ENCODE assay signal across 1 mouse cellular context in the genomic region with DNA sequence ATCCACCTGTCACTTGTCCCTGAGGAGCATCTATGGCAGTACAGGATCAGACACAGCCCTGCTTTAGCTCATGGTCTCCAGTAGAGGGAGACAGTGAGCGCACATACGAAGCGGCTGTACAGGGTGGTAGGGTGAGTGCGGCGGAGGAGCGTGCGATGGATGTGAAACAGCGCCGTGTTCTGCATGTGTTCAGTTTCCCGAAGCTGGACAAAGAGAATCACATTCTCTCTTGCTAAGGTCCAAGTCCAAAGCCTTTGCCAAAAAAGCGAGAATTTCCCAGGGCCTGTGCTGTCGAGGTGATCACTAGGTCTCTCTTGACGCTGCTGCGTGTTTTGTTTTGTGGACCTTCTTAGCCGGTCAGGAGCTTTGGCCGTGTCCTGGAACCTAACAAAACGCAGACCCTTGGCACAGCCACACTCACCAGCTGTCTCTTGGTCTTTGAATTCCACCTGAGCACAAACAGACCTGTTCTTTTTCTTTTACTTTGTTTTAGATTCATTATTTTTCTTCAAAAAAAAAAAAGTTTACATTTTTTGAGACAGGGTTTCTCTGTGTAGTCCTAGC.
A peak's percentile ranks its signal among the peaks of the same experiment; 100 is the strongest.
TF ChIP-seq lines count a peak whose summit lies in the region.

No protein-coding gene starts in this region.

TF ChIP-seq in myocyte, 11 proteins besides CTCF, POLR2A, EP300 and RAD21:
- TF ChIP-seq TCF12 (IDR thresholded peaks at IDR 0.05; ENCODE audit: insufficient read depth, poor library complexity, severe bottlenecking) (no peak), MYOD1 (IDR thresholded peaks at IDR 0.05; ENCODE audit: control insufficient read depth in 1 of 3, insufficient read length in 2 of 3, low read depth in 2 of 3) (peak in 1 of 3 experiments; percentile 18), POLR2AphosphoS2 (IDR thresholded peaks at IDR 0.05; ENCODE audit: insufficient read length, low read depth) (no peak)
TF ChIP-seq in myocyte: peak in this region for 1.
